Mouse (Mus musculus): ENCODE measurements around the gene Gm21292. TPM values are rescaled to one million over a fixed set of nuclear protein-coding genes. Genes with fewer than 3 reads are reported as not detected.
"Not testable (repeated sequence)": the region's sequence is repeated elsewhere in the genome, so short reads cannot be mapped to it uniquely, and the experiment has no call there.

The Gm21292 gene
- polyA plus RNA-seq (2016; fragmentation: Nextera tagmentation; extraction: Ambion mirVana): not detected in 2 replicates

- not testable (repeated sequence) for H3K9ac ChIP-seq; H3K27ac ChIP-seq; H3K4me3 ChIP-seq; H3K27me3 ChIP-seq (replicated peaks); H3K4me2 ChIP-seq (replicated peaks); ATAC-seq (ENCODE audit: low FRiP score, low read depth); H3K36me3 ChIP-seq; H3K9me3 ChIP-seq; H3K4me1 ChIP-seq
- WGBS: 24% methylated on average over 2 of the region's 2 CpGs
Observed at GRCm38 (mm10) chrY:9133824-9134223, at the start of gene Gm21292. Gene Gm21292, minus strand, starts transcription at chrY:9133924.

Other genes starting within 250 kb of the Gm21292 start
- not detected in 2 replicates for gene Gm21721, start 68.3 kb upstream of the Gm21292 start, polyA plus RNA-seq (2016; fragmentation: Nextera tagmentation; extraction: Ambion mirVana)
- not detected in 2 replicates for gene Gm21812, start 213.3 kb upstream of the Gm21292 start, polyA plus RNA-seq (2016; fragmentation: Nextera tagmentation; extraction: Ambion mirVana)

Data from neural tube, embryonic 12.5 days (tissue).